Mouse (Mus musculus): ENCODE results near the gene Gjd3.

The Gjd3 gene

DNA sequence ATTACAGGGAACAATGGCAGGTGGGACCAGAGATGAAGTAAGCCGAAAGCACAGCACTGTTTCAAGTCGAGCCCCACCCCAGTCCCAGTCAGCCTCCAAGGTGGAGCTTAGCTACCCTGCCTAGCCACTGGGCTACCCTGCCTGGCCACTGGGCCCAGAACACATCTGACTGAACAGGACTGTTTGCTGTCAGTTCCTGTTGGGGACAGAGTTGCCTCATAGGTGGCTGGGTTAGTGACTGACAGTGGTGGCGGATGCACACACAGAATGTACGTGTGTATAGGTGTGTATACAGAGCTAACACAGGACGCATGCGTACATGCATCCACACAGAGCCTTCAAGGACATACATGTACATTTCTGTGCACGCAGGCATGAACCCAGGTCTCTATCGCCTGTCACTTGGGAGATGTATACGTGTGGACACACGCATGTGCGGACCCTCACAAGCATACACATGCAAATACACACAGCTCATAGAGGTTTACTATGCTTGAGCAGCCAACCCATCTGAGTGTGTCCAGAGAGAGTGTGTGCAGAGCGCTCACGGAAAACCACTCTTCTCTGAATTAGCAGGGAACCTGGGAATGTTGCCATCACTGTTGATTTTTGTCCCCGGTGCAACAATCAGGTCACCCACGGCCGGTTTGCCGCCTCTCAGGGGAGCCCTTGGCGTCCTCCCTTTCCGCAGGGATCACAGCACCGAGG lies 1.4 kb downstream of the Gjd3 start:
- DNase-seq (ENCODE audit: low read depth, low spot score) = no peak

DNA sequence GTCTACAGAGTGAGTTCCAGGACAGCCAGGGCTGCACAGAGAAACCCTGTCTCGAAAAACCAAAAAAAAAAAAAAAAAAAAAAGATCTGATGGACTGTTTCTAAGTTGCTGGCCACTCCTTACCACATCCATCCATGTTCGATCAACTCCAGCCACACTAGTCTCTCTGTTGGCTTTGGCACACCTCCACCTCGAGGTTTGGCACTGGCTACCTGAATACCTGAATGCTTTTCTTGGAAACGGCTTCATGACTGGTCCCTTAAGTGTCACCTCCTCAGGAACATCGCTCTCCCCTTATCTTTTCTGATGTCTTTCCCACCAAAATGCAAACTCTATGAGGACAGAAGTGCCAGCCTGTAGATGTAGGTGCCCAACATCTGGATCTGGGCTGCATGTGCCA lies 3.5 kb downstream of the Gjd3 start:
- no peak for DNase-seq (ENCODE audit: low read depth, low spot score)

DNA sequence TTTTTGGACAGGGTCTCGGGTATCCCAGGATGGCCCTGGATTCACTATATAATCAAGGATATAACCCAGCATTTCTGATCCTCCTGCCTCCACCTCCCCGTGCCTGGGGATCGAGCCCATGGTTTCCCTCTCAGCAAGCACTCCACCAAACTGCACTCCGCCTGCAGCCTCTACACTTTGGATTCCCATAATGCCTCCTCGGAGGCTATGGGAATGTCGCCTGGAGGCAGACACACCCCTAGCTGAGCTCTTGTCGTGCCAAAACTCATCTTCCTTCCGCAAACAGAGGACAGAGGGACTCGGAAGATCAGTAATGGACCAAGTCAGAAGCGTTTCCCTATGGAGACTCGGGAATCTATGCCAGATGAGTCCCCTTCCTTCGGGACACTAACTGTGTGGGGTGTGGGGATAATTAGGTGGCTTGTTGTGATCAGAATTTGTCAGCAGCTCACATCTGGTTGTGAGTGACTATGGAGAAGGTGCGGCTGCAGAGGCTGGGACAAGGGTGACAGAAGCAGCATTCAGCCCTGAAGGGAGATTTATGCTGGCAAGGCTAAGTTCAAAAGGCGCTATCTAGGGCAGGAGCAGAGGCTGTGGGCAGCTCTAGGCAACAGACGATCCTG lies 4.2 kb downstream of the Gjd3 start:
- no peak for DNase-seq (ENCODE audit: low read depth, low spot score)

DNA sequence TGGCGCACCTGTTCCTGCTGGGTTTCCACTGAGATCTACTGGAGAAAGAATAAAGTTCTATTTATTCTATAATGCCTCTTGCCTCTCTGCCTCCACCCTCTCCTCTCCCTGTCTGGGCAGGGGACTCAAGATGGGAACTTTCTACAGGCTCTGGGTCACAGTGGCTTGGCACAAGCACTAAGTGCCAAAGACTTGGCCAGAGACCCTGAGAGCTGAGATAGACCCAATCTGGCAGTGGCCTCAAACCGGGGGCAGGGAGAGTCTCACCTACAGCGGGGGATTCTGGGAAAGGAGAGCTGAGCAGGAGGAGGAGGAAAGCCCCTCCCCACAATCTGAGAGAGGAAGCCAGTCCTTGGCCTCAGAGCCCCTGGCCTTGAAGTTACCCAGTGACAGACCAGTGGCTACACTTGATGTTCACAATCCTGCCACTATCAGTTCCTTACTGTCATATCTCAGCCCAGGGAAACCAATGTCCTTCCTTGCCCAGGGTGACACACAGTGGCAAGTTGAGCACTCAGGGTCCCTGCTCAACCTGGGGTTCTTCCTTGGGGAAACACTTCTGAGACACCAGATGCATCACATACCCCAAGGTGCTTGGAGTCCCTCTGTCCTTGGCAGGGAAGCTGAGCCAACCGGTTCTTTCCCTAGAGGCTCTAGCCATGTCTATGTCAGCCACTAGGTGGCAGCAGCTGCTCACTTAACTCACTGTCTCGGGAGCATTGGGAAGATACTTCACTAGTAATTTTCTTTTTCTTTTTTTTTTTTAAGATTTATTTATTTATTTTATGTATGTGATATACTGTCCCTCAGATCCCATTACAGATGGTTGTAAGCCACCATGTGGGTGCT lies 7.7 kb downstream of the Gjd3 start:
- DNase-seq (ENCODE audit: low read depth, low spot score) = peak; percentile 84

DNA sequence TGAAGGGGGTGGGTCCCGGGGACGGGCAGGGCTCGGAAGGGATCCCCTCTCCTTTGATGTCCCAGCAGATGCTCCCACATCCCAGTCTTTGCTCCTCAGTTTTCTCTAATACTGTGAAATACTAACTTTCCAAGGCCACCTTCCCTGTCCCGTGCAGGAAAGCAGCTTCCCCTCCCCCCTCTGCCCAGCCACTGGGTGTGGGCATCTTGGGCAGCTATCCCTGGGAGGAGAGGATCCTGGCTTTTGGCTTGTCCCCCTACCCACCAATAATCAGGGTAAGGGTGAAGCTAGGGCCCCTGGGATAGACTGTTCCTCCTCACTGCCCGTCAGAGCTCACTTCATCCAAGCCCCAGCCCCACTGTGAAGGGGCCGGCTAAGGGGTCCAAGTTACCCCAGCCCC lies 8.6 kb downstream of the Gjd3 start:
- DNase-seq (ENCODE audit: low read depth, low spot score) = no peak

DNA sequence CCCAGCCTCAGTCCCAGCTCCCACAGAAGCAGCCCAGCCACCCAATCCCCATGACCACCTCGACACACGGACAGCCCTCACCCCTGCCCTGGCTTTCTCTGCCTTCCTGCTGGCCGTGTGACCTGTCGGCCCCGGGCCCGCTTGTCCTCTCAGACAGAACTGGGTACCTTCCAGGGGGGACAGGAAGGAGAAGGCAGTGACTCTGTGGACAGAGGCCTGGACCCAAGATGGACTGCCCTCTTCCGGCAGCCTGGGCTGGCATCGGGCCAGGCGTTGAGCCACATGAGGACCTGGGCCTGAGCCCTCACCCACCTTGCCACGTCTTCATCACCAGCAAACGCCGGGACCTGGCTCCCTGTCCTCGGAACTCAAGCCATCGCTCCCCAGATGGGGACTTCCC lies 9.2 kb downstream of the Gjd3 start:
- DNase-seq (ENCODE audit: low read depth, low spot score) = no peak

DNA sequence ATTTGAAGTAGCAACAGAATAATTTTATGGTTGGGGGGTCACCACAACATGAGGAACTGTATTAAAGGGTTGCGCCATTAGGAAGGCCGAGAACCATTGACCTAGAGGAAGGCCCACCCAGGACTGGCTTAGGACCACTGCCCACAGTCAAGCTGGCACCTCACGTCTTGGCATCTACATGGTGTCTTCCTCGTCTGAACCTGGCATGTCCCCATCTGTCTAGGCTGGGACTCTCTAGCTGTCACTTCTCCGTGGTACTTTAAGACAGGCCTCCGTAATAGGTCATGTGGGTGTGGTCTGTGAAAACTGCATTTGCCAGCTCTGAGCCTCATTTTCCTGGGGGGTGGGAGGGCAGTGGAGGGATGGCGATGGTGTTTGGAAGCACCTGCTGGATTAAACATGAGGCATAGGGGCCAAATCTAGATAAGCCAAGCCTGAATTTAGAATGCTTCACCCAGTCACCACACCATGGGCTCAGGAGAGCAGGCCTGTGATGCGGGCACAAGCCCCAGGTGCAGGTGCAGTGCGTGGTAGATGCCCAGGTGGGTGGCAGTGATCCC lies 9.9 kb downstream of the Gjd3 start:
- DNase-seq (ENCODE audit: low read depth, low spot score) = no peak

DNA sequence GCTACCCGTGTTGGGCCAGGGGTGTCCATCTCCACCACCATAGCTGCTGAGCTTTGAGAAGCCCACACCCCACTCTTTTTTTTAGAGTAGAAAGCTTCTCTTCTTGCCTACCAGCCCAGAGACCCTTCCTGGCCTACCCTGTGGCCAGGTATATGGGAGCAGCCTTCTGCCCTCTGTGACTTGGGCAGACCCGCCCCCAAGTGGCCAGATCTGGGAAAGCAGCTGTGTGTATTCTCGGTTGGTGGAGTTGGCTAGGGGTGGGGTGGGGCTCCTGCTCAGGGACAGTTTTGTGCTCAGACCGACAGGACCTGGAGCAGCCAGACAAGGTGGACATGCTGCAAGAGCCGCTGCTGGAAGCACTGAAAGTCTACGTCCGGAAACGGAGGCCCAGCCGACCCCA lies 10.6 kb downstream of the Gjd3 start:
- DNase-seq (ENCODE audit: low read depth, low spot score) = peak; percentile 81

DNA sequence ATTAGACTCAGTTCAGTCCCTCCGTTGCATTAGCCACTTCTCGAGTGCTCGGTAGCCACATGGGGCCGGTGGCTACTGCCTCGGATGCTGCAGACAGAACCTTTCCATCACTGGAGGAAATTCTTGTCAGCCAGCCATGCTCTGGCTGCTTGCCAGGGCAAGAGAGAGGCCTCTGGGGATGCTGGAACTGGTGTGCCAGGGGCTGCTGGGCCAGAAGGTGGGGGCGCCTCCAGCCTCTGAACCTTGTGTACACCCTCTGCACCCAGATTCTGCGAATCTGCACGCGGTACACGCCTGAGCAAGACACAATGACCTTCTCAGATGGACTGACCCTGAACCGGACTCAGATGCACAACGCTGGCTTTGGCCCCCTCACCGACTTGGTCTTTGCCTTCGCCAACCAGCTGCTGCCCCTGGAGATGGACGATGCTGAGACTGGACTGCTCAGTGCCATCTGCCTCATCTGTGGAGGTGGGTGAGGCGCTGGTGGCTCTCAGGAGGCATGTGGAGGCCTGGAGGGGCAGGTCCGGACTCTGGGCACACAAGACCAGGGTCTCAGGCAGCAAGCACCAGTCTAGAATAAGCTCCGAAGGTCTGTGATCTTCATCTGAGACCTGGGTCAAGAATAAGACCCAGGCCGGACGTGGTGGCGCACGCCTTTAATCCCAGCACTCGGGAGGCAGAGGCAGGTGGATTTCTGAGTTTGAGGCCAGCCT lies 11.3 kb downstream of the Gjd3 start:
- DNase-seq (ENCODE audit: low read depth, low spot score) = no peak

DNA sequence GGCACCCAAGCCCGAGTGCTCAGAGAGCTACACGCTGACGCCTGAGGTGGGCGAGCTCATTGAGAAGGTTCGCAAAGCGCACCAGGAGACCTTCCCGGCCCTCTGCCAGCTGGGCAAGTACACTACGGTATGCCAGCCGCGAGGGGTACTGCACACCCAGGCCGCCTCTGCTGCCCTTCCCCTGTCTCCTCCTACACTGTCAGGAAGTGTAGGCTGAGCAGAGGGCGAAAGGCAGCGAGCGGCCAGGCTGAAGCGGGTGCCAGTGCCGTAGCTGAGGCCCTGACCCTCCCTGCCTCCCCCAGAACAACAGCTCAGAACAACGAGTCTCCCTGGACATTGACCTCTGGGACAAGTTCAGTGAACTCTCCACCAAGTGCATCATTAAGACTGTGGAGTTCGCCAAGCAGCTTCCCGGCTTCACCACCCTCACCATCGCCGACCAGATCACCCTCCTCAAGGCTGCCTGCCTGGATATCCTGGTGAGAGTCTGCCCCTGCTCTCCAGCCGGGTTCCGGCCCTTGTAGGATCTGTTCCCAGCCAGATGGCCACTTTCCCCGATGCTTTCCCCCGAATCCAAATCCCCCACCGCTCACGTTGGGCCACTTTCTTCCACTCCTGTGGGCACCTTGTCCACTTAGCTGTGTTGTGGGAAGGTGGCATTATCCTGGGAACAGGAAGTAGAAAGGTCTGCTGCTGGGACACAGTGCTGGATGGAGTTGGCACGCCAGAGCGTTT lies 12.5 kb downstream of the Gjd3 start:
- no peak for DNase-seq (ENCODE audit: low read depth, low spot score)

DNA sequence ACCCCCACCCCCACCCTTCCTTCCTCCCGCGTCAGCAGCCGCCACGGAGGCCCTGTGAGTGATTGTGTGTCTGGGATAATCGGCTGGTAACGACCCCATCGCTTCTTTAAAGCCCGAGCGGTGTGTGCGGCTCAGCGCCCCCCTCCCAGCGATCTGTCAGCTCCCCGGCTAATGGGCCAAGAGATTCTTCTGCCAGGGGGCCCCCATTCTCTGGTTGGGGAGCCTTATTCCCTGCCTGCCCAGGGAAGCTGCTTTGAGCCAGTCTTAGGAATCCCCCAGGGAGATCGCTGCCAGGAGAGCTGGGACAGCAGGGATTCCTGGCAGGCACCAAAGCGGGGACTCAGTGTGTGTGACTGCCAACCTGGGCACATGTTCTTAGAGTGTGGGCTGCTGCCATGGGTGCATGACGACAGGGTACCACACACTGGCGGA lies 13.3 kb downstream of the Gjd3 start:
- DNase-seq (ENCODE audit: low read depth, low spot score) = no peak

DNA sequence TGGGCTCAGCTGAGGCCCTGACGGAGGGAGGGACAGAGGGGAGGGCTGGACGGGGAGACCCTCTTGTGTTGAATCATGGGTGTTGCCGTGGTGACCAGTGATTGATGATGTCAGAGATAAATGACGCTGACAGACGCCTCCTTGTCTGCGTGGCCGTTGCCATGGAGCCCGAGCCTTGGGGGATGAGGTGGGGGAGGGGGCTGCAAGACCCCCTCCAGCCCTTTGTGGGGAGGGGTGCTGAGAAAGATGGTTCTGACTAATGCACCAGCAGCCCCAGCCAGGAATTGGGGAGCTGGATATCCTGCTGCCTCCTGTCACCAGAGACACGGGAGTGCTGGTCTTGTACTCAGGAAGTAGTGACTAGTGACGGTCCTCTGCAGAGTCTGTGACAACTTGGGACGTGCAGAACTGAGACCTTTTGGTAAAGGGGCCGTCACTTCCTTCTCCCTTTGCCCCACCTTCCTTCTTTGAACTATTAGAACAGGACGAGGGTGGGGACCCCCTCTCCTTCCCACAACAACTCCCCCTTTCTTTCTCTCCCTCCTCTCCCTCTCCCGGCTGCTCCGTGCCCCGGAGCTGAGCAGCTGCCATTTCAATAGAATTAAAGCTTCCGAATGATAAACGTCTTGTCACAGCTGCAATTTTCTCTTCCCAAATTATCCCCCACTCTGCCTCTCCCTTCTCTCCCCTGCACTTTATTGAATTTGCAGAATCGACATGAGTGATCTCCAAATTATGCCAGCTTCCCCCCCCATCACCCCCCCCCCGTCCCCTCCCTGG lies 13.9 kb downstream of the Gjd3 start:
- DNase-seq (ENCODE audit: low read depth, low spot score) = no peak

DNA sequence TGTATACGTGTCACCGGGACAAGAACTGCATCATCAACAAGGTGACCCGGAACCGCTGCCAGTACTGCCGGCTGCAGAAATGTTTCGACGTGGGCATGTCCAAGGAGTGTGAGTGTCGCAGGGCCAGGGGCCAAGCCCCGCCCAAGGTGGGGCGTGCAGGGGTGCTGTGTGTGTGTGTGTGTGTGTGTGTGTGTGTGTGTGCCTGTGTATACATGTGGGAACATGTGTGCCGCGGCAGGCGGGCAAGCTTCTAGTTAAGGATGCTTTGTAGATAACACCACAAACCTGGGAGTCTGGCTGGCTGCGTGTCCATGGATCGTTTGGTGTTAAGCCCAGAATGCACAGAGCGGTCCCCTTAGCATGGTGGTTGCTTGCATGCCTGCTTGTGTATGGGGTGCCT lies 14.7 kb downstream of the Gjd3 start:
- DNase-seq (ENCODE audit: low read depth, low spot score) = no peak

DNA sequence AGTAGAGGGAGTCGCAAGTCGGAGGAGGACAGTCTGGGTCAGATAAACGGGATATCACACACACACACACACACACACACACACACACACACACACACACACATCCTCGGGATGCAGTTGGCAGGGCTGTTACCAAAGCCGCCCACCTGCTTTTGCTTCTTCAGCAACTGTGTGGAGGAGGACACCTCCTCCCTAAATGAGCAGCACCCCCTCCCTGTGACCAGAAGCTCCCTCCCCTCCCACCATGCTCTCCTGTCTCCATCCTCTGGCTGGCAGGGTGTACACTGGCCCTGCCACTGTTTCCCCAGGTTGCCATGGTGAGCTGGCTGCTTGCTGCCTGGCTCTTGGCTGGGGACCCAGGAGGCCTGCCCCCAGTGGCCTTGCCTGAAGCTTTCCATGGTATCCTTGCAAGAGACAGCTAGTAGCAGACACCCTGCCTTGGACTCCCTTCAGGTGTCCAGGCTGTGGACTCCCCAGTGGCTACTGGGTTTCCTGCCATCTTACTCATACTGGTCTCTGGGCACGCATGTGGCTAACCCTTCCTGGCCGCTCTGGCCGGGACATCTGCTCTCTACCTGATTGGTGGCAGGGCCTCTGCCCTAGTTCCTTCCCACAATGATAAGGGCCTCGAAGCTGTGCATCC lies 16.2 kb downstream of the Gjd3 start:
- no peak for DNase-seq (ENCODE audit: low read depth, low spot score)

DNA sequence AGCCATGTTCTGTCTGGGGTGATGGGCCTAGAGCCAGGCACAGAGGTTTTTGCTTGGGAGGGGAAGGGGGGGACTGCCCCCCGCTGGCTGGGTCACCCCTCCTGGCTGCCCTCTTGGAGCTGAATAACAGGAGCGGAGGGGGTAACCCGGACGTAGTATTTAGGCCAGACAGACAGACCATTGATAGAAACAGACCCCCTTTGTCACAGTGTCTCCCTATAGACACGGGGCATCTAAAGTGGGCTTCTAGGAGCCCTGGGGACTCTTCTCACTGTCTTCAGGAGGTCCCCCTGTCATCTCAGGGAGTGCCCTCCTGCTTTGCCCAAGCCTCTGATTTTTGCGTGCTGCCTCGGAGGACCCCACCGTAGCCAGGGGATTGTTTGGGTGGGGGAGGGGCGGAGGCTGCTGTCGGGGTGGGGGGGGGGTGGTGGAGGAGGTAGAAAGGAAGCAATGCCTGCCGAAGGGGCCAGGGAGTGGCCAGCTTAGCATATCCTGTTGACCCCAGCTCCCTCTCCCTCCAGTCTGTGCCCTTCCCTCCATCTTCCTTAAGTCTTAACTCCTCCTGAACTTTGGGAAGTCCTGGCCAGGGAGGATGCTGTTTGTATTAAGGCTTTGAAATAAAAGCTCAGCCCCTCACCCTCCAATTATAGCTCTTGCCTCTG lies 17.3 kb downstream of the Gjd3 start:
- no peak for DNase-seq (ENCODE audit: low read depth, low spot score)

DNA sequence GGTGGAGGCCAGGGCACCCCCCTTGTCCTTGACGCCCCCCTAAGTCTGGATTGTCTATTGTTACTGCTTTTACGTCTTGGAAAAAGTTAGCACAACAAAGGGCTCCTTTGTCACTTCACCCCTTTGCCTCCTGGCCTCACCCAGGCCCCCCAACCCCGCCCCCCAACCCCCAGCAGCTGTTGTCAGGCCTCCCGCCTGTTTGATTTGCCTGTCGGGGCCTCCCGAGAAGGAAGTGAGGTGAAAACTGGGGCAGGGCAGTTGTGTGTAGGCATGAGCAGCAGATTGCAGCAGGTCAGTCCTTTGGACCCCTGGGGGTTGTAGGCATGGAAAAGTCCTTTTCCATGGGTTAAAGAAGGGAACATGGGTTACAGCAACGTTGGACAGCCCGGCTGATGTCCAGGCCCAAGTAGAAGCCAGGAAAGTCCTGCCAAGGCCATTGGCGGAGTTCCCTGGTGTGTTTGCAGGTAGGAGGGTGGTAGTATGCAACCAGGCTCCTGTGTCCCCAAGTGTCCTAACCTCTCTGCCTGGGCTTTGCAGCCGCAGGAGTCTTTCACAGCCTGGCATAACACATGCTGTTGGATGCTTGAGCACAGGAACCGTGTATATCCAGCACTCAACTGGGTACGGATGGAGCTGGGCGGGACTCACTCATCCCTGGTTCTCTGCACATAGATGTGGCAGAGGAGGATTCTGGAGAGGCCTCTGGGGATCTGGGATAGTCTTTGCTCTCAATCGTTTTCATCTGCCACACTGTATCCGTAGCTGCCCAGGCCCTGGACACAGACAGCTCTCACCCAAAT lies 18.0 kb downstream of the Gjd3 start:
- peak; percentile 92 for DNase-seq (ENCODE audit: low read depth, low spot score)

DNA sequence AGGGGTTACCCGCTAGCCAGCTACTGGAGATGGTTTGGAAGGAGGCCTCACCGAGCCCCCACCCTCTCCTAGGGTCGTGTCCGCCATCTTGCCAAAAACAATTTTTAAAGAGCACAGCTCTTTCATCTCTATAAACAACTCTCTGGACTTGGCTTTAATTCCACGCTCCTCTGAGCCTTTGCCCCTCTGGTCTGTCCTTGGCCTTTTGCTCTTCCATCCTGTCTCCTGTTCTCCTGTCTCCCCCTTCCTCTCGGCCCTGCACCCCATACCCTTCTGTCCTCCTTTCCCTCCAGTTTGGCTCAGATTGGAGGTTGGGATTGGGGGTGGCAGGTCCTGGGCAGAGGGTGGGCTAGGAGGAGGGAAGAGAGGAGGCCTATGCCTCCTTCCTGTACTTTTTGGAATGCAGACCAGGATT lies 18.6 kb downstream of the Gjd3 start:
- DNase-seq (ENCODE audit: low read depth, low spot score) = no peak

All from ES-CJ7 (cell line).